Mouse (Mus musculus): ENCODE results near the gene Stx1b. TPM values are rescaled to one million over a fixed set of nuclear protein-coding genes. Genes with fewer than 3 reads are reported as not detected.

Gene Stx1b
- polyA plus RNA-seq (2011; ENCODE audit: insufficient read depth, insufficient read length, low read depth, missing spikeins): 6.9 and 8.5 TPM in 2 replicates

DNA sequence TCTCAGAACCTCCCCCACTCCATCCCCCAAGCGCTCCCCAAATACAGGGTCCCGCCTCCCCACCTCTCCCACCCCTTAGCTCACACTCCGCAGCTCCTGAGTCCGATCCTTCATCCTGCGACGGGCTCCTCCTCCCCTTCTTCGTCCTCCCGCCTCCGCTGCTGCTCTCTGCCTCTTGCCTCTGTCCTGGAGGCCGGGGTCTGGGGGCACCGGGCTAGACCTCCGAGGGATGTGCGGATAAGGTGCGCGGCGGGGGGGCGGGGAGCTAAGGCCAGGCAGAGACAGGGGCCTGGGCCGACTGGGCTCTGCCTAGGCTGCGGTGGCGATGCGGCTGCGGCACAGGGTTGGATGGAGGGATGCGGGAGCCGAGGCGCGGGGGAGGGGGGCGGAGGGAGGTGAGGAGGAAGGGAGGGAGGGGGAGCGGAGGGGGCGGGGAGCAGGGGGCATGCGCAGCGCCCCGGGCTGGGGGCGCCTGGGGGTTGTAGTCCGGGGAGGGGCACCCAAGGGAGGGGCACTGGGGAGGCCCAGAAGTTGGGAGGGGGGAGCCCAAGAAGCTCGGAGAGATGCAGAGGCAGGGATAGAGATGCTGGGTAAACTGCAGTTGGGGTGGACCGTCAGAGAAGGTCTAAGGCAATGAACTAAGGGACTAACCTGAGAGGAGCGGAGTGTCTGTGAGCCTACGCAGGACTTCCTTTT lies at the start of gene Stx1b, which contains the start of gene Stx4a:
Gene Stx1b (minus strand): TSS at position 374 of the 696 bp plus-strand sequence.
Gene Stx4a (plus strand): TSS at position 119 of the 696 bp plus-strand sequence.
- H3K4me1 ChIP-seq (ENCODE audit: control insufficient read depth, insufficient read depth, low read length): peaks cover 2% of the 10 kb centered on the region
- no peak for TF ChIP-seq POLR2A (IDR thresholded peaks at IDR 0.05; ENCODE audit: insufficient read depth, low read length)
- TF ChIP-seq CTCF (IDR thresholded peaks at IDR 0.05; ENCODE audit: low read depth, low read length): no peak
- TF ChIP-seq EP300 (IDR thresholded peaks at IDR 0.05; ENCODE audit: insufficient read depth, low read depth, low read length): no peak
- no peak within 1 kb of the TSS for H3K27ac ChIP-seq (ENCODE audit: insufficient read depth, low read length)
- H3K9me3 ChIP-seq (replicated peaks; ENCODE audit: control insufficient read depth, insufficient read depth, low read length, poor library complexity, severe bottlenecking): no peaks in the 10 kb centered on the region
- H3K4me3 ChIP-seq (ENCODE audit: low read depth, low read length): peak within 1 kb of the TSS; percentile 78
- H3K27me3 ChIP-seq (ENCODE audit: control insufficient read depth, insufficient read depth, low read length, poor library complexity, severe bottlenecking): no peaks in the 10 kb centered on the region
- H3K36me3 ChIP-seq (ENCODE audit: control insufficient read depth, insufficient read depth, low read length, poor library complexity, severe bottlenecking): no peaks in the 10 kb centered on the region
- H3K9ac ChIP-seq (ENCODE audit: low read depth, poor library complexity, severe bottlenecking): peak within 1 kb of the TSS; percentile 61

GRCm38 (mm10) chr7:127870136-127870821 lies 45.9 kb upstream of the Stx1b start:
- Histone ChIP-seq H3K36me3 (ENCODE audit: control insufficient read depth, insufficient read depth, low read length, poor library complexity, severe bottlenecking) (no peaks in the 10 kb centered on the region), H3K4me3 (ENCODE audit: low read depth, low read length) (no peak overlapping the region)

GRCm38 (mm10) chr7:127869149-127869810 lies 44.9 kb upstream of the Stx1b start:
- Histone ChIP-seq H3K36me3 (ENCODE audit: control insufficient read depth, insufficient read depth, low read length, poor library complexity, severe bottlenecking) (no peaks in the 10 kb centered on the region), H3K27ac (ENCODE audit: insufficient read depth, low read length) (no peak overlapping the region)
- TF ChIP-seq POLR2A (IDR thresholded peaks at IDR 0.05; ENCODE audit: insufficient read depth, low read length) (no peak), CTCF (IDR thresholded peaks at IDR 0.05; ENCODE audit: low read depth, low read length) (no peak), EP300 (IDR thresholded peaks at IDR 0.05; ENCODE audit: insufficient read depth, low read depth, low read length) (no peak)

More at GRCm38 (mm10) chr7:127870136-127870821, 45.9 kb upstream of the Stx1b start:
- Histone ChIP-seq H3K27me3 (ENCODE audit: control insufficient read depth, insufficient read depth, low read length, poor library complexity, severe bottlenecking) (no peaks in the 10 kb centered on the region), H3K27ac (ENCODE audit: insufficient read depth, low read length) (no peak overlapping the region), H3K4me1 (ENCODE audit: control insufficient read depth, insufficient read depth, low read length) (no peaks in the 10 kb centered on the region), H3K9ac (ENCODE audit: low read depth, poor library complexity, severe bottlenecking) (no peak overlapping the region), H3K9me3 (replicated peaks; ENCODE audit: control insufficient read depth, insufficient read depth, low read length, poor library complexity, severe bottlenecking) (no peaks in the 10 kb centered on the region)
- TF ChIP-seq CTCF (IDR thresholded peaks at IDR 0.05; ENCODE audit: low read depth, low read length) (peak; percentile 15), POLR2A (IDR thresholded peaks at IDR 0.05; ENCODE audit: insufficient read depth, low read length) (no peak)

GRCm38 (mm10) chr7:127867641-127868040 lies 43.3 kb upstream of the Stx1b start:
- Histone ChIP-seq H3K27me3 (ENCODE audit: control insufficient read depth, insufficient read depth, low read length, poor library complexity, severe bottlenecking) (no peaks in the 10 kb centered on the region), H3K9me3 (replicated peaks; ENCODE audit: control insufficient read depth, insufficient read depth, low read length, poor library complexity, severe bottlenecking) (no peaks in the 10 kb centered on the region), H3K9ac (ENCODE audit: low read depth, poor library complexity, severe bottlenecking) (0 out of 2 replicates have a peak overlapping the region, but pooled peaks have one; percentile 1), H3K36me3 (ENCODE audit: control insufficient read depth, insufficient read depth, low read length, poor library complexity, severe bottlenecking) (no peaks in the 10 kb centered on the region), H3K4me3 (ENCODE audit: low read depth, low read length) (peak overlapping the region; percentile 18), H3K27ac (ENCODE audit: insufficient read depth, low read length) (no peak overlapping the region), H3K4me1 (ENCODE audit: control insufficient read depth, insufficient read depth, low read length) (no peaks in the 10 kb centered on the region)
- TF ChIP-seq EP300 (IDR thresholded peaks at IDR 0.05; ENCODE audit: insufficient read depth, low read depth, low read length): no peak
- no peak for TF ChIP-seq POLR2A (IDR thresholded peaks at IDR 0.05; ENCODE audit: insufficient read depth, low read length)
- no peak for TF ChIP-seq CTCF (IDR thresholded peaks at IDR 0.05; ENCODE audit: low read depth, low read length)

More at GRCm38 (mm10) chr7:127869149-127869810, 44.9 kb upstream of the Stx1b start:
- Histone ChIP-seq H3K9me3 (replicated peaks; ENCODE audit: control insufficient read depth, insufficient read depth, low read length, poor library complexity, severe bottlenecking) (no peaks in the 10 kb centered on the region), H3K27me3 (ENCODE audit: control insufficient read depth, insufficient read depth, low read length, poor library complexity, severe bottlenecking) (no peaks in the 10 kb centered on the region), H3K4me3 (ENCODE audit: low read depth, low read length) (no peak overlapping the region), H3K9ac (ENCODE audit: low read depth, poor library complexity, severe bottlenecking) (no peak overlapping the region), H3K4me1 (ENCODE audit: control insufficient read depth, insufficient read depth, low read length) (no peaks in the 10 kb centered on the region)

DNA sequence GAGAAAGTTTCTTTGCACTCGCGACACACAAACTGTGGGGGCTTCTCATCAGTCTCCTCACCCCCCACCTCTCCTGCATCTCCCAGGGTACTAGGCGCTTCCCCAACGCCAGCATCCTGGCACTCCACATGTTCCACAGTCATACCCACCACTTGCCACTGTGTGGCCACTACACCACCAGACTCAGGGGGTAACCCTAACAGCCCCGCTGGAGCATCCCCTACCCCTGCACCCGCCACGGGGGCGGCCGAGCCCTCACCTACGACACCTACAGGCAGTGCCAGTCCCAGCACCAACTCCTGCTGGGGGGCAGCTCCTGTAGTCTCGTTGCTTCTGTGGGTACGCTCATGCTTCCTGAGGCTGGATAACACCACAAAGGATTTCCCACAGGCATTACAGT lies 42.1 kb upstream of the Stx1b start:
- Histone ChIP-seq H3K9me3 (replicated peaks; ENCODE audit: control insufficient read depth, insufficient read depth, low read length, poor library complexity, severe bottlenecking) (no peaks in the 10 kb centered on the region), H3K4me1 (ENCODE audit: control insufficient read depth, insufficient read depth, low read length) (no peaks in the 10 kb centered on the region), H3K36me3 (ENCODE audit: control insufficient read depth, insufficient read depth, low read length, poor library complexity, severe bottlenecking) (no peaks in the 10 kb centered on the region), H3K4me3 (ENCODE audit: low read depth, low read length) (peak overlapping the region; percentile 21), H3K9ac (ENCODE audit: low read depth, poor library complexity, severe bottlenecking) (no peak overlapping the region), H3K27ac (ENCODE audit: insufficient read depth, low read length) (no peak overlapping the region), H3K27me3 (ENCODE audit: control insufficient read depth, insufficient read depth, low read length, poor library complexity, severe bottlenecking) (no peaks in the 10 kb centered on the region)
- TF ChIP-seq CTCF (IDR thresholded peaks at IDR 0.05; ENCODE audit: low read depth, low read length): no peak
- no peak for TF ChIP-seq POLR2A (IDR thresholded peaks at IDR 0.05; ENCODE audit: insufficient read depth, low read length)
- no peak for TF ChIP-seq EP300 (IDR thresholded peaks at IDR 0.05; ENCODE audit: insufficient read depth, low read depth, low read length)
